Mouse (Mus musculus) 416B (cell line): ENCODE measurements at regions not wholly inside any gene's neighbourhood (a gene's known extent, or its start where the extent isn't known, plus 50 kb on each side); places are given as distances from the start of the nearest gene placed in this dataset.
A peak's percentile ranks its signal among the peaks of the same experiment; 100 is the strongest.

ENCODE experiments used
- DNase-seq: peaks from one replicate; pipeline ENCODE4 v3.0.0; 2011; ENCODE audit warnings: low read depth

- DNase-seq = peak; percentile 42
These were observed 1059.1 kb downstream of the Diaph2 start for GRCm38 (mm10) chrX:130808530-130809235.

- DNase-seq = no peak
These were observed 1069.4 kb downstream of the Diaph2 start for GRCm38 (mm10) chrX:130818916-130819315.

- DNase-seq = no peak
These were observed 1070.2 kb downstream of the Diaph2 start for GRCm38 (mm10) chrX:130819707-130820106.

- DNase-seq = no peak
These were observed 1070.6 kb downstream of the Diaph2 start for GRCm38 (mm10) chrX:130820168-130820567.

- peak; percentile 5 for DNase-seq
These were observed 1074.4 kb downstream of the Diaph2 start for GRCm38 (mm10) chrX:130823943-130824342.

- no peak for DNase-seq
These were observed 1086.3 kb downstream of the Diaph2 start for GRCm38 (mm10) chrX:130835835-130836234.

GRCm38 (mm10) chrX:130843141-130843540 lies 1093.6 kb downstream of the Diaph2 start:
- no peak for DNase-seq

- DNase-seq = peak; percentile 41
These were observed 1117.0 kb downstream of the Diaph2 start for GRCm38 (mm10) chrX:130866506-130866905.

- no peak for DNase-seq
These were observed 1124.6 kb downstream of the Diaph2 start for GRCm38 (mm10) chrX:130874157-130874556.

- DNase-seq = peak; percentile 11
These were observed 1125.7 kb downstream of the Diaph2 start for GRCm38 (mm10) chrX:130875289-130875688.

- peak; percentile 29 for DNase-seq
These were observed 1126.6 kb downstream of the Diaph2 start for GRCm38 (mm10) chrX:130876120-130876519.
